Mouse (Mus musculus) olfactory bulb, adult 2 months (tissue): ENCODE results near the gene Nav2. TPM values are rescaled to one million over a fixed set of nuclear protein-coding genes. Genes with fewer than 3 reads are reported as not detected.

Experiments used
- H3K27ac ChIP-seq: fragments of 200-500 bp; 2 replicates; pipeline ENCODE4 v1.5.1; 2012; ENCODE audit warnings: low read depth, low read length; ENCODE audit not compliant: insufficient read depth
- H3K4me1 ChIP-seq: fragments of 200-500 bp; 2 replicates; pipeline ENCODE4 v1.6.1; 2012; ENCODE audit warnings: low read length; ENCODE audit not compliant: control insufficient read depth, insufficient read depth
- H3K4me3 ChIP-seq: fragments of 200-500 bp; 2 replicates; pipeline ENCODE4 v1.5.1; 2012; ENCODE audit warnings: mild to moderate bottlenecking, low read depth, low read length, moderate library complexity; ENCODE audit not compliant: insufficient read depth
- CTCF ChIP-seq: fragments of 200-500 bp; IDR thresholded peaks from 2 replicates; pipeline ENCODE4 v1.5.1; 2012; ENCODE audit warnings: low read depth, mild to moderate bottlenecking, low read length, moderate library complexity; ENCODE audit not compliant: insufficient read depth
- POLR2A ChIP-seq: fragments of 200-500 bp; IDR thresholded peaks from 2 replicates; pipeline ENCODE4 v1.6.1; 2012; ENCODE audit warnings: mild to moderate bottlenecking, low read depth, low read length, moderate library complexity; ENCODE audit not compliant: insufficient read depth
- WGBS: fragments of 180-500 bp; shearing (Covaris S2); methylation state at CpG from one replicate; pipeline ENCODE4 v1.1.7; 2018; 5-methylcytosine and 5-hydroxymethylcytosine counted together
- polyA plus RNA-seq: library from polyadenylated mRNA; stranded (reverse); fragments of >200 nt; gene quantifications from 2 replicates; pipeline ENCODE4 v1.2.4, GENCODE M21; 2012; ENCODE audit warnings: low replicate concordance; ENCODE audit not compliant: missing spikeins, insufficient read depth, insufficient read length

The Nav2 gene
- polyA plus RNA-seq, 1 experiment, result 57.3 TPM

DNA sequence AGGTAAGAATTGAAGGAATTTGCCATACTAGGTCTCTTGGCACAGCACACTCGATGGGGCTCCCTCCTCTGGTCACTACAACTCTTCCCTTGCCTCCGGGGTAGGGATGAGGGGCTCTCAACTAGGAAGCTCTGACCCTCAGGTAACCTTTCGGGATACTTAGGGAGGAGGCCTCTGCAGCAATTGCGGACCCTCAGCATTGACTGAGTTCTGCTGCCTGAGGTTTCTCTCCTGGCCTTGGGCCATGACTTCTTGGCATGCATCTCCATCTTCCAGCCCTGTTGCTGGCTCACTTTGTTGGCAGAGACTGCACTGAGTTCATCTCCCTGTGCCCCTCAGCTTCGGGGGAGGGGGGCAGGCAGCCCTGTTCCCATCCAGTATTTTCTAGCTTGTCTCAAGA is 650.4 kb downstream of the Nav2 start:
- H3K27ac ChIP-seq, result peak overlapping the region; percentile 5; the same call in 1 of the 2 replicates
- TF ChIP-seq POLR2A (no peak), CTCF (no peak)
- WGBS, result 54% methylated on average over 5 of the region's 5 CpGs
- peaks cover 43% of the 10 kb centered on the region for H3K4me1 ChIP-seq
- no peak overlapping the region for H3K4me3 ChIP-seq

DNA sequence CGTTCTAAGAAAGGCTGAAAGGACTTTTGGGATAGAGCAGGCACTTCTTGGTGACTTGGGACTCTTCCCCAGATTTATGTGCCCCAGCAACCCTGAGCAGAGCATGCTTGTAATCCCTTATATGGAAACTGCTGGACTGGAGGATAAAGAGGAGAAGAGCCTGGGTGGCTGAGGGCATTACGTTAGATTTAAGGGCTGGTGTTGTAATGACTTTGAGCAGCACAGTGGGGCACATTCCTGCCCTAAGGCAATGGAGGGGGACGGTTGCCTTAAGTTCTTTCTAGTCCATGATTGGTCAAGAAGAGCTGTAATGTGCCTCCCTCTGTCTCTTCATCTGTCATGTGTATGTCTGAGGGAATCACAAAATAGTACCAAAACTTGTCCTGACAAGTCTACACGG is 651.5 kb downstream of the Nav2 start:
- WGBS, result 80% methylated on average over 4 of the region's 4 CpGs
- H3K4me3 ChIP-seq, result no peak overlapping the region
- peaks cover 43% of the 10 kb centered on the region for H3K4me1 ChIP-seq
- TF ChIP-seq CTCF (no peak), POLR2A (no peak)
- no peak overlapping the region for H3K27ac ChIP-seq

DNA sequence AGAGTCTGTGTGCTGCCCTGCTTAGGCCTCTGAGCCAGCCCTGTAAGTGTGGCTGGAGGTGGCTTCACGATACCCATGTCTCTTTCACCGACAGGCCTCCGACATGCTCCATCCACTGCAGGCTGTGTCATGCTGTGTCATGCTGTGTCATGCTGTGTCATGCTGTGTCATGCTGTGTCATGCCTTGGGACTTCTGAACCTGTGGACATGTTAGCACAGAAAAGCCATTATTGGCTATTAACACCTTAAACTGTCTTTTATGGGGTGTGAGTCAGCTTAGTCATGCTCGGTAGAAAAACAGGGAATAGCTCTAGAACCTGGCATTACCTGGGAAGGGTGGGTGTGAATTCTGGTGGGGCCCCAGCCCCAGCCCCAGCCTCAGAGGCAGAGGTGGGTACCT is 653.9 kb downstream of the Nav2 start:
- H3K27ac ChIP-seq, result 0 out of 2 replicates have a peak overlapping the region, but pooled peaks have one; percentile 33
- TF ChIP-seq CTCF (no peak), POLR2A (no peak)
- no peak overlapping the region for H3K4me3 ChIP-seq
- H3K4me1 ChIP-seq, result peaks cover 53% of the 10 kb centered on the region
- WGBS, result 79% methylated on average over 4 of the region's 4 CpGs

DNA sequence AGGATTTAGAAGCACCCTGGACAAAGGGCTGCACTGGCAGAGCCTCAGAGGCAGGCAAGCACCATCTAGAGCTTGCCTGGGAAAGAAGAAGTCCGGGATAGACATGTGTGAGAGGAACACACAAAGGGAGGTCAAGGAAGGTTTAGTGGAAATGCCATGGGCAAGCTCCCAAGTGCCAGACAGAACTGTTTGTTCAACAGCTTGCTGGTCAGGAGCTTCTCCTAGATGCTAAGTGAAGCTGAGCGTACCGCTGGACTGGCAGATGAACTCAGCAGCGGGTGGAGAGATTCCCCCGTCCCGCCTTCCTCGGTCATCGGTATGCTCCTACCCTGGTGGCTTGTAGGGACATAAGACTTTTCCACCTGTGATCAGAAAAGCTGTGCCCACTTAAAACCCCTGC is 654.3 kb downstream of the Nav2 start:
- H3K27ac ChIP-seq, result peak overlapping the region; percentile 33; the same call in 1 of the 2 replicates
- H3K4me1 ChIP-seq, result peaks cover 56% of the 10 kb centered on the region
- WGBS, result 71% methylated on average over 8 of the region's 8 CpGs
- H3K4me3 ChIP-seq, result no peak overlapping the region
- TF ChIP-seq CTCF (no peak), POLR2A (no peak)

DNA sequence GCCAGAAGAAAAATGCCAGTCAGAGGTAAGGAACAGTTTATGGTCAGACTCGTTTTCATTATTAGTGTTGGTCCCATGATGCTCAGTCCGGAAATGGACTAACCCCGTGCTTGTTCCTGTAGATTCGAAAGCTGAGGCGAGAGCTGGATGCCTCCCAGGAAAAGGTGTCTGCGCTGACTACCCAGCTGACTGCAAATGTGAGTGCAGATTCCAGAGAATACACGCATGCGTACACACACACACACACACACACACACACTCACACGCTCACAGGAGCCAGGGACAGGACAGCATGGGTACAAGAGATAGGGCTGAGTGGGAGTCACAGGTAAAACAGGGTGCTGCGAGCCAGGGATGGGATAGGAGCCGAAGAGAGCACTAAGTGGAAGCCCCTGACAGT is 656.6 kb downstream of the Nav2 start:
- WGBS, result 77% methylated on average over 11 of the region's 11 CpGs
- no peak overlapping the region for H3K4me3 ChIP-seq
- H3K27ac ChIP-seq, result 0 out of 2 replicates have a peak overlapping the region, but pooled peaks have one; percentile 27
- TF ChIP-seq POLR2A, result no peak
- TF ChIP-seq CTCF, result no peak
- peaks cover 48% of the 10 kb centered on the region for H3K4me1 ChIP-seq

DNA sequence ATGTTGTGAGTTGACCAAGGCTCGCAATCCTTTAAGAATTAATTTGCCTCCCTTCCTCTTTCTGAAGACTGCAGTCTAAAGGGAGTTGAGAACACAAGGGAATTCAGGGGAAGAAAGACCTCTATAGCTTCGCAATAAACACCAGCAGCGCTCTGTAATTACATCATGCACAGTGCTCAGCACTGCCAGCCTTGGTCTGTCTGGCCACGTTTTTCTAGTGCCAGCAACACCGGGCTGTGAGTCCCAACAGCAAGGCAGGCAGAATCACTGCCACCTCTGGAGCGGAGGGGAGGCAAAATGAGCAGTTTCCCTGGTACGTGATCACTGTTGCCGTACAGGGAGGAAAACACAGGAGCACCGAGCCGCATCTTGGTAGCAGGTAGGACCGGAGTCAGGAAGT is 657.3 kb downstream of the Nav2 start:
- H3K4me3 ChIP-seq, result no peak overlapping the region
- WGBS, result 38% methylated on average over 11 of the region's 11 CpGs
- peak overlapping the region; percentile 32; the same call in 1 of the 2 replicates for H3K27ac ChIP-seq
- H3K4me1 ChIP-seq, result peaks cover 48% of the 10 kb centered on the region
- no peak for TF ChIP-seq POLR2A
- TF ChIP-seq CTCF, result no peak

DNA sequence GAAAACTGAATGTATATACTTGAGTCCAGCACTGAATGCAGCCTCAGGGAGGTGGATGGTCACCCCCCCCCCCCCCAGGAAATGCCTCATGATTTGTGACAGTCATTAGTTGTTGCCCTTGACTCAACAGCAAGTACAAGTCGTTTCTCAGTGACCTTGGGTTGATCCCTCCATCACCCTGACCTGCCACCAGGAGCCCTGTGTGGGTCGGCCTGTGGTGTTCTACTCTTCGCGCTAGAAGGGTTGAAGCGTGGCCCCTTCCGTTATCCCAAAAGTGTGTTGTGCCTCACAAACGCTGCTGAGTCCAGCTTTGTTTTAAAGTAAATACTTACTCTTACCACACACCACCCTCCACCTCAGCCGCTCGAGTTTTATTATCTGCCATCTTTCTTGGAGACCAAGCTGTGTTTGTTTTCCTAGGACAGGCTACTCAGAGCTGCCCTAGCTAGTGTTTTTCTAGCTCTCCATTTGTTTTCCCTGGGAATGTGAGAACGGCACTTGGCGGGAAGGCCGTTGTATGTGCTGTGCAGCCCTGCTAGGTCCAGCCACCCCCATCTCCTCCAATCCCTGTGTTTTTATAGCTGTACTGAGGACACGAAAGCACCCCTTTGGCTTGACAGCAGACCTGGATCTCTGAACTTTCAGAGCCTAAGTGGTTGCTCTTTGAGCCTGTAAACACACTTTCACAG is 659.0 kb downstream of the Nav2 start:
- H3K4me1 ChIP-seq, result peaks cover 42% of the 10 kb centered on the region
- TF ChIP-seq CTCF (no peak), POLR2A (no peak)
- H3K27ac ChIP-seq, result no peak overlapping the region
- no peak overlapping the region for H3K4me3 ChIP-seq
- WGBS, result 76% methylated on average over 13 of the region's 13 CpGs

DNA sequence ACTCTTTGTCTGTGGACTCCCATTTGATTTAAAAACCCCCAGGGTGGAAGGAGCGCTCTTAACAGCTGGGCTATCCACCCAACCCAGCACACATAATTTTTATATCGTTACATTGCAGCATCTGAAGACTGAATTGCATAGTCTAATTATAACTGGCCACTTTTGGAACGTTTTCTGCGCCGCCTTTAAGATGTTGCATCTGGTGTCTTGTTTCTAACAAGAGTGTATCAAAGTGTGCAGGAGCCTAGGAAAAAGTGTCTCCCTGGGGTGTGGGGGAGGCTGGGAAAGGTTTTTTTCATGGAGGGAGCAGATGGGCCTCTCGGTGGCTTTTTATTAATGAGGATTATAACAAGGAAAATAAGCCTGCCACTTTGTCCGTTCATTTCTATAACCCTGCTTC is 661.1 kb downstream of the Nav2 start:
- Histone ChIP-seq H3K27ac (no peak overlapping the region), H3K4me3 (no peak overlapping the region), H3K4me1 (peaks cover 34% of the 10 kb centered on the region)
- WGBS, result 32% methylated on average over 7 of the region's 7 CpGs
- TF ChIP-seq POLR2A, result no peak

DNA sequence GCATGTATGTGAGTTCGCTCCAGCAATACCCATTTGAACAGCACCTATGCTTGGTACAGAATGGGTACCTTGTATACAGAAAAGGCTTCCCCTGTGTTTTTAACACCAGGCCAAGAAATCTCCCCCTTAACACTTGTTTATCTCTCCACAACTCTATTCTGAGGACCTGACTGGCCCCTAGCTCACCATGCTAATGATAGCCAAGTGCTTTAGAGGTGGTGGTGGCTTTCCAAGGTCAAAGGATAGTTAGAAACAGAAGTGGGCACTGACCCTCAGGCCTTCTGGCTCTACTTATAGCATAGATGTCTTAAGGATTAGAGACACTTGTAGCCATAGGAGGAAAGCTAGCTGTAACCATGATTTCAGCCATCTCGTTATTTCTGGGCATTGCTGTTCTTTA is 663.1 kb downstream of the Nav2 start:
- TF ChIP-seq CTCF, result no peak
- TF ChIP-seq POLR2A, result no peak
- WGBS, result 90% methylated on average over 2 of the region's 2 CpGs
- H3K4me1 ChIP-seq, result peaks cover 30% of the 10 kb centered on the region
- no peak overlapping the region for H3K27ac ChIP-seq
- no peak overlapping the region for H3K4me3 ChIP-seq
